Mouse (Mus musculus) limb, embryonic 10.5 days (tissue): ENCODE results near the gene Srgap1. TPM values are rescaled to one million over a fixed set of nuclear protein-coding genes. Genes with fewer than 3 reads are reported as not detected.

Source experiments
- DNase-seq: peaks from one replicate; pipeline ENCODE4 v3.0.0-alpha.2; 2017; ENCODE audit warnings: low spot score
- H3K27ac ChIP-seq: fragments of 300-500 bp; sonication (generic); 2 replicates; pipeline ENCODE4 v1.5.1; 2016; ENCODE audit warnings: mild to moderate bottlenecking
- H3K27me3 ChIP-seq: fragments of 300-500 bp; sonication (generic); 2 replicates; pipeline ENCODE4 v1.6.1; 2016; ENCODE audit warnings: low read depth, mild to moderate bottlenecking; ENCODE audit not compliant: poor library complexity, severe bottlenecking
- H3K36me3 ChIP-seq: fragments of 300-500 bp; sonication (generic); 2 replicates; pipeline ENCODE4 v1.6.1; 2016; ENCODE audit warnings: mild to moderate bottlenecking, moderate library complexity
- H3K4me1 ChIP-seq: fragments of 300-500 bp; sonication (generic); 2 replicates; pipeline ENCODE4 v1.6.1; 2016
- H3K4me3 ChIP-seq: fragments of 300-500 bp; sonication (generic); 2 replicates; pipeline ENCODE4 v1.5.1; 2016; ENCODE audit warnings: mild to moderate bottlenecking, moderate library complexity
- H3K9me3 ChIP-seq: fragments of 300-500 bp; sonication (generic); replicated peaks from 2 replicates; pipeline ENCODE4 v1.6.1; 2016; ENCODE audit warnings: mild to moderate bottlenecking
- WGBS: fragments of 180-500 bp; shearing (Covaris S2); methylation state at CpG from one replicate; pipeline ENCODE4 v1.1.7; 2016; 5-methylcytosine and 5-hydroxymethylcytosine counted together
- polyA plus RNA-seq: library from polyadenylated mRNA; unstranded; fragments of >200 nt; fragmentation: Nextera tagmentation; extraction: Ambion mirVana; gene quantifications from 2 replicates; pipeline ENCODE4 v1.2.1, GENCODE M21; 2016

The Srgap1 gene
- polyA plus RNA-seq, 1 experiment from 2014 or later = 6.6 TPM

GRCm38 (mm10) chr10:122008731-122009391 lies 38.3 kb downstream of the Srgap1 start:
- Histone ChIP-seq H3K27ac (peak overlapping the region; percentile 47), H3K9me3 (no peaks in the 10 kb centered on the region), H3K4me3 (no peak overlapping the region), H3K4me1 (peaks cover 12% of the 10 kb centered on the region), H3K36me3 (no peaks in the 10 kb centered on the region), H3K27me3 (no peaks in the 10 kb centered on the region)
- 73% methylated on average over 12 of the region's 12 CpGs for WGBS
- DNase-seq = no peak

DNA sequence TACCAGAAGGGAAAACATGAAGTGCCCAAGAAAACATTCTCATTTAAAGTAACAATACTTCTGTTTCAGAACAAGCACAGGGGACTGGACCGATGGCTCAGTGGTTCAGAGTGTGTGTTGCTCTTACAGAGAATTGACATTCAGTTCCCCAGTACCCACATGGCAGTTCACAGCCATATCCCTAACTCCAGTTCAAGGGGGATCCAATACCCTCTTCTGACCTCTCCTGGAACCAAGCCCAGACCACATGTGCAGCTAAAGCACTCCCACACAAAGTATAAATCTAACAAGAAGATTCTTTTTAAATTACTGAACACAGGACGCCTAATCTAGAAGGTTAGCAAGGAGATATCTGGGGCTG lies 38.8 kb downstream of the Srgap1 start:
- no peaks in the 10 kb centered on the region for H3K36me3 ChIP-seq
- peak overlapping the region; percentile 47 for H3K27ac ChIP-seq
- no peak overlapping the region for H3K4me3 ChIP-seq
- DNase-seq = no peak
- 80% methylated on average over 2 of the region's 2 CpGs for WGBS
- H3K4me1 ChIP-seq = peaks cover 12% of the 10 kb centered on the region
- H3K9me3 ChIP-seq = no peaks in the 10 kb centered on the region
- no peaks in the 10 kb centered on the region for H3K27me3 ChIP-seq

DNA sequence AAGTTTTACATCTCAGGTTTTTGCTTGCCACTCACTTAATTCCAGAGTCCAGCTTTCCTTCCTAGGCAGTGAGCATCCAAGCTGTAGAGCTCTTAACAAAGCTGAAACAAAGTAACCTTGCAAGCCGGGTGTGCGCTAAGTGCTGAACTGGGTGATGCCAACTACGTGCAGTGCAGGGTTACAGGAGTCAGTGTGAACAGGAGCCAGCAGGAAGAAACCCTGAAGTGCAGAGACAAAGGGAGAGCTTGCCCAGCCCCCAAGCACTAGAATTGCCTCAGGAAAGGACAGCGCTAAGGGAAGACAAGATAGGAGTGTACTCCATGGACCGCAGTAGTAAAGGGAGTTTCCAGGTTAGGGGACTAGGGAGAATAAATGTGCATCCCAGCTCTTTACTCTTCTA lies 40.5 kb downstream of the Srgap1 start:
- H3K27ac ChIP-seq = 0 out of 2 replicates have a peak overlapping the region, but pooled peaks have one; percentile 19
- WGBS = 67% methylated on average over 5 of the region's 5 CpGs
- peaks cover 19% of the 10 kb centered on the region for H3K4me1 ChIP-seq

DNA sequence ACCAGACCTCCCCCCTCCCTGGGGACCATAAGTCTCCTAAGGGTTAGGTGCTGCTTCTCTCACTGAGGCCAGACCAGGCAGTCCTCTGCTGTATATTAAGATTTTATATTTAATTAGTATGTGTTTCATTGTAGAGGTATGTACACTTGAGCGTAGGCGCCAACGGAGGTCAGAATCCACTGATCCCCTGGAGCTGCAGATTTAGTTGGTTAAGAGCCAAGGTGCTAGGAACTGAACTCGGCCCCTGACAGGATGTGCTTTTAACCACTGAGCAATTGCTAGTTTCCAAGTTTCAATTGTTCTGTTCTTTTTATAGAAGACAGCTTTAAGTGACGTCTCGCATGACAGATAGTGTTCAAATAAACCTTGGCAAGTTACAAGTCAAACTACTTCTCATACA lies 41.0 kb downstream of the Srgap1 start:
- no peaks in the 10 kb centered on the region for H3K27me3 ChIP-seq
- no peaks in the 10 kb centered on the region for H3K9me3 ChIP-seq
- H3K4me1 ChIP-seq = peaks cover 19% of the 10 kb centered on the region
- DNase-seq = no peak
- no peaks in the 10 kb centered on the region; the same call in 1 of the 2 replicates for H3K36me3 ChIP-seq
- WGBS = 89% methylated on average over 6 of the region's 6 CpGs
- H3K27ac ChIP-seq = no peak overlapping the region
- H3K4me3 ChIP-seq = no peak overlapping the region

More for the DNA sequence above, 40.5 kb downstream of the Srgap1 start:
- no peaks in the 10 kb centered on the region for H3K9me3 ChIP-seq
- no peaks in the 10 kb centered on the region; the same call in 1 of the 2 replicates for H3K36me3 ChIP-seq
- DNase-seq = no peak
- no peaks in the 10 kb centered on the region for H3K27me3 ChIP-seq
- no peak overlapping the region for H3K4me3 ChIP-seq

GRCm38 (mm10) chr10:122005560-122005959 lies 41.6 kb downstream of the Srgap1 start:
- 75% methylated on average over 6 of the region's 6 CpGs for WGBS
- Histone ChIP-seq H3K9me3 (no peaks in the 10 kb centered on the region), H3K27me3 (no peaks in the 10 kb centered on the region), H3K4me3 (no peak overlapping the region), H3K36me3 (no peaks in the 10 kb centered on the region; the same call in 1 of the 2 replicates), H3K27ac (no peak overlapping the region), H3K4me1 (peaks cover 19% of the 10 kb centered on the region)
- DNase-seq = no peak

- WGBS = 76% methylated on average over 6 of the region's 6 CpGs
- Histone ChIP-seq H3K27ac (peak overlapping the region; percentile 56; the same call in 1 of the 2 replicates), H3K9me3 (no peaks in the 10 kb centered on the region)
Observed at GRCm38 (mm10) chr10:122002930-122003329, 44.2 kb downstream of the Srgap1 start.

GRCm38 (mm10) chr10:121998806-121999205 lies 48.3 kb downstream of the Srgap1 start:
- WGBS = 80% methylated on average over 7 of the region's 7 CpGs
- peaks cover 20% of the 10 kb centered on the region for H3K4me1 ChIP-seq

More at GRCm38 (mm10) chr10:122002930-122003329, 44.2 kb downstream of the Srgap1 start:
- H3K4me3 ChIP-seq = no peak overlapping the region
- no peaks in the 10 kb centered on the region; the same call in 1 of the 2 replicates for H3K36me3 ChIP-seq
- no peaks in the 10 kb centered on the region for H3K27me3 ChIP-seq
- DNase-seq = no peak
- peaks cover 22% of the 10 kb centered on the region for H3K4me1 ChIP-seq

DNA sequence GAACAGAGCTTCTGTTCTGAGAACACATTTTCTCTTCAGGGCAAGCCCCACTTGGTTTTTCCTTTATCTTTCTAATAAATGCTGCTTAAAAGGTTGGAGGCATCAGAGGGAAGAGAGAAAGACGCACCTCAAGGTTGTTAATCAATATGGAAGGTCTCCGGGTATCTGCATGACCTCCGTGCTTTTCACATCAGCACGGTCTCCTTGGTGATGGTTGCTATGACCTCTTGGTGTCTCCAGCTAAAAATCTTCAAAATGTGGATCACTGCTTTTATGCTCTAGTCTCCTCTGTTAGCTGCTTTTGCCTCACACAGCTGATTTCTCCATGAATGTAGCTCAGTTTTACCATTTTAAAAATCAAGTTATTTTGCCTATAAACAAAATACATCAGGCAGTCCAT lies 50.6 kb downstream of the Srgap1 start:
- WGBS = 91% methylated on average over 4 of the region's 4 CpGs
- H3K36me3 ChIP-seq = no peaks in the 10 kb centered on the region
- no peak overlapping the region for H3K4me3 ChIP-seq
- no peaks in the 10 kb centered on the region for H3K27me3 ChIP-seq
- H3K4me1 ChIP-seq = peaks cover 12% of the 10 kb centered on the region
- H3K27ac ChIP-seq = no peak overlapping the region
- no peaks in the 10 kb centered on the region for H3K9me3 ChIP-seq
- no peak for DNase-seq

More at GRCm38 (mm10) chr10:121998806-121999205, 48.3 kb downstream of the Srgap1 start:
- Histone ChIP-seq H3K4me3 (no peak overlapping the region; the same call in 1 of the 2 replicates), H3K36me3 (no peaks in the 10 kb centered on the region; the same call in 1 of the 2 replicates), H3K27ac (no peak overlapping the region), H3K27me3 (no peaks in the 10 kb centered on the region), H3K9me3 (no peaks in the 10 kb centered on the region)
- no peak for DNase-seq

DNA sequence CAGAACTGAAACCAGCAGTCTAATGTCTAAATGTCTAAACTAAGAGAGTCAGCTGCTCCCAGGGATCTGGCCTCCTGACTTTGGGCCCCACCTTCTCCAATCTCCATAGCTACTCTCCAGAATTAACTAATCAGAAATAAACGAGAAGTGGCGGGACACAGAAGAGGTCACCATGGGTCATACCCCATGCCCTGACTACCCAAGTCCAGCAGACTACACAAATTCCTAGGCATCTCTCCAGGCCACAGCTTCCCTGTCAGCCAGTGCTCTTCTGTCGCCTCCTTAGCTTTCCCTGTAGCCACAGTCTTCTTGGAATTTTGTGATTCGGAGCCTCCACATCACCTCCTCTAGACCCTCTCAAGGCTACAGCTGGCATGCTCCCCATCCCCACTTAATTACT lies 51.7 kb downstream of the Srgap1 start:
- H3K4me1 ChIP-seq = peaks cover 12% of the 10 kb centered on the region
- WGBS = 60% methylated on average over 4 of the region's 4 CpGs

GRCm38 (mm10) chr10:121994660-121995059 lies 52.5 kb downstream of the Srgap1 start:
- Histone ChIP-seq H3K4me3 (no peak overlapping the region), H3K27ac (no peak overlapping the region), H3K36me3 (no peaks in the 10 kb centered on the region), H3K4me1 (peaks cover 7% of the 10 kb centered on the region), H3K27me3 (no peaks in the 10 kb centered on the region), H3K9me3 (no peaks in the 10 kb centered on the region)
- 85% methylated on average over 5 of the region's 5 CpGs for WGBS
- DNase-seq = no peak

More for the DNA sequence above, 51.7 kb downstream of the Srgap1 start:
- no peak overlapping the region for H3K4me3 ChIP-seq
- no peaks in the 10 kb centered on the region for H3K9me3 ChIP-seq
- DNase-seq = no peak
- H3K27me3 ChIP-seq = no peaks in the 10 kb centered on the region
- H3K27ac ChIP-seq = no peak overlapping the region
- no peaks in the 10 kb centered on the region for H3K36me3 ChIP-seq

GRCm38 (mm10) chr10:121992609-121993008 lies 54.5 kb downstream of the Srgap1 start:
- 92% methylated on average over 8 of the region's 8 CpGs for WGBS
- no peak for DNase-seq
- no peak overlapping the region for H3K4me3 ChIP-seq

GRCm38 (mm10) chr10:121986997-121987396 lies 60.1 kb downstream of the Srgap1 start:
- DNase-seq = no peak
- WGBS = 86% methylated on average over 4 of the region's 4 CpGs

More at GRCm38 (mm10) chr10:121992609-121993008, 54.5 kb downstream of the Srgap1 start:
- H3K27ac ChIP-seq = no peak overlapping the region
- no peaks in the 10 kb centered on the region for H3K27me3 ChIP-seq
- H3K9me3 ChIP-seq = no peaks in the 10 kb centered on the region
- H3K36me3 ChIP-seq = no peaks in the 10 kb centered on the region
- no peaks in the 10 kb centered on the region for H3K4me1 ChIP-seq

DNA sequence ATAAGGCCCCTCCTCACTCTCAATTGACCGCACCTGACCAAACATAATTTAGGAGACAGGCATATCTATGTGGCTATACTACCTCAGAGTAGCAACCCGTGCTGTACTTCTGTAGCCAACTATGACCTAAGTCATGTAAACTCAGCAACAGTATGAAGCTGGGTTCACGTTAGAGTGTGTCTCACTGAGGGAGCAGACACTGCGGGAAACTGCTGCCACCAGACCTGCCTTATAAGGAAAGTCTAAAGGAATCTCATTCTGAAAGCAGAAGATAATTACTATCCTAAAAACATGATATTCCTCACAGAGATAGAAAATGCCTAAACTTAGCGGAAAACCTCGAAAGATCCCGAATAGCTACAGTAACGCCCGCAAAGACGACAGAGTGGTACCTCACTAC lies 62.2 kb downstream of the Srgap1 start:
- 96% methylated on average over 10 of the region's 10 CpGs for WGBS
- Histone ChIP-seq H3K27ac (no peak overlapping the region), H3K4me1 (peaks cover 6% of the 10 kb centered on the region; the same call in 1 of the 2 replicates), H3K36me3 (no peaks in the 10 kb centered on the region), H3K27me3 (no peaks in the 10 kb centered on the region), H3K4me3 (no peak overlapping the region), H3K9me3 (no peaks in the 10 kb centered on the region)
- DNase-seq = no peak

More at GRCm38 (mm10) chr10:121986997-121987396, 60.1 kb downstream of the Srgap1 start:
- Histone ChIP-seq H3K4me3 (no peak overlapping the region), H3K36me3 (no peaks in the 10 kb centered on the region), H3K27me3 (no peaks in the 10 kb centered on the region), H3K9me3 (no peaks in the 10 kb centered on the region), H3K4me1 (peaks cover 6% of the 10 kb centered on the region; the same call in 1 of the 2 replicates), H3K27ac (no peak overlapping the region)
